Mouse (Mus musculus) erythroblast, adult 5-6 weeks (primary cell): Measurements from ENCODE around the gene Syvn1. TPM values are rescaled to one million over a fixed set of nuclear protein-coding genes. Genes with fewer than 3 reads are reported as not detected.

ENCODE experiments used
- ATAC-seq: replicated peaks from 2 replicates; pipeline ENCODE4 v1.8.0; 2016; ENCODE audit warnings: moderate number of reproducible peaks, mild to moderate bottlenecking, moderate TSS enrichment, inconsistent platforms; ENCODE audit not compliant: poor library complexity, low FRiP score, severe bottlenecking
- total RNA-seq, 2 experiments: library from RNA; stranded (forward) in 1 of 2; stranded (reverse) in 1 of 2; fragments of 150-400 nt in 1 of 2; fragments of 200-764, 138-1000 nt in 1 of 2; gene quantifications; 2 replicates each; pipeline versions ENCODE4 v1.2.3 to v1.2.4; 2015 to 2017; ENCODE audit warnings: low replicate concordance in 2 of 2

Syvn1 gene
- total RNA-seq, 2 experiments from 2014 or later: 9.9 to 43.0 TPM

DNA sequence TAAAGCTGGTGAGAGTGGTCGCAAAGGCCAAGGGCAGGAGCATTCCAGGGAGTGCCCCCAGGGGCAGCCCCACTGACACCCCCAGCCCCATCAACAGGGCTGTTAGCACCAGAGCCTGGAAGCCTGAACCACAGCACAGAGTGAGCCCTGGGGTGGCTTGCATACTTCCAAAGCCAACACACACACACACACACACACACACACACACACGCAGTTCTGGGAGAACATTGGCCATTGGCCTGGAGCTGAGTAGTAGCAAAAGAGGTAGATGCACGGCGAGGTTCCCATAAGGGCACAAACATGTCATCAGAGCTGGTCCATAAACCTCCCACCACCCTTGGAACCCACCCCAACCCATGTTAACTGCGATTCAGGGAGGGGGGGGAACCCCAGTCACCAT lies 20.2 kb downstream of the Syvn1 start:
- ATAC-seq: no peak

GRCm38 (mm10) chr19:6067011-6067723 lies 20.8 kb downstream of the Syvn1 start:
- peak; percentile 66 for ATAC-seq

- peak; percentile 91 for ATAC-seq
Measured at GRCm38 (mm10) chr19:6067724-6068415, 21.5 kb downstream of the Syvn1 start, which contains the start of gene Tm7sf2. Gene Tm7sf2 (minus strand): TSS chr19:6068373.

- ATAC-seq: no peak
Measured at GRCm38 (mm10) chr19:6068951-6069350, 22.6 kb downstream of the Syvn1 start.

DNA sequence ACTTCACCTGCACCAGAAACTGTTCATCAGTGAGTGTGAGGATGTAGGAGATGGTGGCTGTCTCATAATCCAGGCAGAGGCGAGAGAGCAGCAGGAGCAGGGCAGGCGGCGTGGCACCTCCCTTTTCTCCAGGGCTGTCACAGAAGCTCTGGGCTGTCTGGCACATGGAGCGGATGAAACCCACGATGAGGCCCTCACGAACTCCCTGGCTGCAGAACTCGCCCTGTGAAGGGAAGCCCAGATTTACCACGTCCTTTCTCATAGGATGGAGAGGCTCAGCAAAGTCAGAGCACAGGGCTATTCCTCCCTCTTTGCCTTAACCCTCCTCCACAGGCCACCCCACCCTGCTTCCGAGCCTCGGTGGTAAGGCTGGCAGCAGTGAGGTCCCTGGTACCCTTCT lies 23.5 kb downstream of the Syvn1 start:
- no peak for ATAC-seq

DNA sequence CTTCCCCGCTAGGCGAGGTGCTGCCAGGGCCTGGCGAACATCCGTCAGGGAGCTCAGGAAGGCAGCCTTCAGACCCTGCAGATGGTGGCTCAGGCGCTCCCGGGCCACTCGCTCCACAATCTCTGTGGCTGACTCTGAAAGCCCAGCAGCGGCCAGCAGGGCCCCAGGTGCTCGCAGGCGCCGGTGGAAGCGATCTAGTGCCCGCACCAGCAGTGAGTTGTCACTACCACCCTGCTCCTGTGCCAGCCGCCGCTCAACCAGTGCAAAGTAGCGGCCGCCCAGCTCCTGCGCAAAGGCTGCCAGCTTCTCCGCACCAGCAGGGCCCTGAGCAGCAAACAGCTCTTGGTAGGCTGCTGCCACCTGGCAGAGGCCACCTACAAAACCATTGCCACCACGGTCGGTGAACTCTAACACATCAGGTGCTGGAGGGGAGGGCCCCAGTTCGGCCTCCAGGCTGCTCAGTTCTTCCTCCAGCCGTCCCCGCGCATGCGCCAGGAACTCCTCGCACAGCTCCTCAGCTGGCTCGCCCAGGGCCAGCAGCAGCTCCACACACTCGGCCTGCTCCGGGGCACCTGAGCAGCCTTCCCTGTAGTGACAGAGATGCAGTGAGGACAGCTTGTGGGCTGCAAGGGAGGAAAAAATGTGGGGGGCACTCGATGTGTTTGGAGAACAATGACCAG lies 24.3 kb downstream of the Syvn1 start:
- no peak for ATAC-seq

GRCm38 (mm10) chr19:6071261-6071660 lies 24.9 kb downstream of the Syvn1 start:
- no peak for ATAC-seq

- no peak for ATAC-seq
Measured at GRCm38 (mm10) chr19:6073889-6074288, 27.5 kb downstream of the Syvn1 start.

DNA sequence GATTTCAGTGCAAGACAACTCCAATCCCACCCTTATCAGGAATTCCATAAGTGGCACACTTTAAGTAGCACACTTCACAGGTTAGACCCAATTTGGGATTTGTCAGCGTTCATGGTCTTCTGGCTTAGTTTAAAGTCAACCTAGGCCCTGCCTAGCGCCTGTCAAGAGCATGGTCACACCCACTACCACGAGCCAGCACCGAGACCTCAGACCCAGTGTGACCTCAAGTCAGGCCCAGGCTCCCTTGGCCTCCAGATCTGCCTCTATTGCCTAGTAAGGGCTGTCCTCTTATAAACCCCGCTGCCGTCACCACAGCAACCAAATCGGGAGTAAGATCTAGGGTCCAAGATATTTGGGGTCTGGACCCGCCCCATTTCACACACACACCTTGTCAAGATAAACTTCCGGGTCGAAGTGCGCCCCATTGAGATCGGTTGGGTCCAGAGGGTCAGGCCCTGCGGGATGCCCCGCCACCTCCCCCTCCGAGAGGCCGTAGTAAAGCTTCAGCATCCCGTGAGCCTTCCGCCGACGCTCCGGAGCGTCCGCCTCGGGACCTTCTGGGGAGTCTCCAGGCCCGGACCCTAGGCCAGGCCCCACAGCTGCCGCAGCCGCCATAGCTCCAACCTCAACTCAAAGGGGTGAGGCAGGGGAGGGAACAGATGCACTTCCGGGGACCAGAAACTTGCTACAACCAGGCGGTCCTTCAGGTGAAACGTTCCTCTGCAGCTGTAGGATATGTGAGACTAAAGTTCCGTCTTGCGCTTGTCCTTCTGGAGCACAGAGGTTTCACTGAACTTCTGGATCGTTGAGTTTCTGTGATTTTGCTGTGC lies 30.4 kb downstream of the Syvn1 start, which contains the start of gene Vps51:
Gene Vps51 (minus strand): TSS at position 668 of the 830 bp plus-strand sequence.
- ATAC-seq: peak; percentile 92

DNA sequence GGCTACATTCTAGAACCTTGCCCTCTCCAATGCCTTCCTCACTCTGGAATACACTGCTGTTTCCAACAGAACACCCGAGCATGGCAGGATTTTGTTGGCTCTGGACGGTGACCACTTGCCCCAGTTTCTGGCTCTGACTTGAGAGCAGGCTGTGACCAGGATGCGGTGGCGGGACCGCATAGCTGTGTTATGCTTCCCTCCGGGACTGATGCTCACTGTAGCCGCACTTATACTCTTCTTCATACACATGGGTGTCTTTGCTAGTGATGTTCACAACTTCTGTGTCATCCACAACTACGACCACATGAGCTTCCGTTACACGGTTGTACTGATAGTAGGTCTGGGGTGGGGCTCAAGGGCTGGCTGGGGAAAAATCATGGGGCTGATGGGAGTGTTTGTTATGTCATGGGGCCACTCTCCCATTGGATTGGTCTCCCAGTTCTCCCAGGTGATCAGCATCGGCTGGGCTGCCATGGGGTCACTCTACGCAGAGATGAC lies 33.7 kb downstream of the Syvn1 start, which contains the start of gene Tmem262:
Gene Tmem262 (plus strand): TSS at position 51 of the 498 bp plus-strand sequence.
- ATAC-seq: no peak

- ATAC-seq: no peak
Measured at GRCm38 (mm10) chr19:6082156-6082555, 35.8 kb downstream of the Syvn1 start, which contains the start of gene Gm28374. Gene Gm28374 (minus strand): TSS chr19:6082256.

- peak; percentile 88 for ATAC-seq
Measured at GRCm38 (mm10) chr19:6084478-6085248, 38.3 kb downstream of the Syvn1 start, which contains the start of the genes Zfpl1 and Cdca5. Gene Zfpl1 (minus strand): TSS chr19:6084956. Gene Cdca5 (plus strand): TSS chr19:6084983.

GRCm38 (mm10) chr19:6085417-6085879 lies 39.1 kb downstream of the Syvn1 start:
- peak; percentile 83 for ATAC-seq

DNA sequence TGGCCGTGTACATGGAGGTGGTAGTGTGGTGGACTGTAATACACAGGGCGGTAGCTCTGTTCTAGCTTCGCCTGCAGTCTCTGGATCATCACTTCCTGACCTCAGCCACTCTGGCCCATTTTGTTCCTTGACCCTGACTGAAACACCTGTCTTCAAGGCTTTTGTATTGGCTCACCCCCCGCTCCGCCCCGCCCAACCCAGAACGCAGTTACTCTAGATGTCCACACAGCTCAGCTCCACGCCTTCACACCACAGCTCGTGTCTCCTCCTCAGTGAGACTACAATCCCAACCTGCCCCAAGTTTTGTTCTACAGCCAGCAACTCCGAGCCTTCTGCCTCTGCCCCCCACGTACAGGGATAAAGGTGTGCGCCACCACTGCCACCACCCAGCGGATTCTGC lies 42.5 kb downstream of the Syvn1 start:
- no peak for ATAC-seq

DNA sequence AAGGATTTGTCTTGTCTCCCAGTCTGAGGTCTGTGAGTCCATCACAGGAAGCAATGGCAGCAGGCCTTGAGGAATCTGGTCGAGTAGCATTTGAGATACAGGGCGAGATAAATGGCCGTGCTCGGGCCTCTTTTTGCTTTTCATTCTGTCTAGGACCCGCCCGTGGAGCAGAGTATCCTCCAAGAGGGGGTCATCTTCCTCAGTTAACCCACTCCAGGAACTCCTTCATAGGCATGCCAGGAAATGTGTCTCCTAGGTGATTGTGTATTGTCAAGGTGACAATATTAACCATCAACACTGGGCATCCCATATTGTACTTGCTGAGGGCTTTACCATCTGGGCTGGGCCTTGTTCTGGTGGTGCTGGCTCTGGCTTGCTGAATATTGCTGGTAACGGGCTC lies 47.7 kb downstream of the Syvn1 start, which contains the start of gene AC131692.1:
Gene AC131692.1 (plus strand): TSS at position 301 of the 400 bp plus-strand sequence.
- ATAC-seq: no peak

GRCm38 (mm10) chr19:6097847-6098246 lies 51.5 kb downstream of the Syvn1 start:
- no peak for ATAC-seq

DNA sequence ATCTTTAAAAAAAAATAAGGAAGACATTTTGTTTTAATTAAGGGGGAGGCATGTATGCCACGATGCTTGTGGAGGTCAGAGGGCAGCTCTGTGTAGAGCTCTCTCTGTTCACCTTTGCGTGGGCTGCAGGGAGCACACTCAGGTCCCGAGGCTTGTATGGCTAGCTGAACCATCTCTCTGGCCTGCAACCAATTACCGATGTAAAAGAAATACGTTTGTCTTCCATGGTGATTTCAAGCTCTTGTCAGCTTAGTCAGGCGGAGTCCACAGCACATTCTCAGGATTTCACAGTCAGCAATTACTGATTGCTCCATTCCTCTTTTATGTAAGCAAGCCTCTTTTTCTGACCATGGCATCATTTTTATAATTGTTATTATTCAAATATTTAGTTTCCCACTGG lies 54.8 kb downstream of the Syvn1 start:
- no peak for ATAC-seq

DNA sequence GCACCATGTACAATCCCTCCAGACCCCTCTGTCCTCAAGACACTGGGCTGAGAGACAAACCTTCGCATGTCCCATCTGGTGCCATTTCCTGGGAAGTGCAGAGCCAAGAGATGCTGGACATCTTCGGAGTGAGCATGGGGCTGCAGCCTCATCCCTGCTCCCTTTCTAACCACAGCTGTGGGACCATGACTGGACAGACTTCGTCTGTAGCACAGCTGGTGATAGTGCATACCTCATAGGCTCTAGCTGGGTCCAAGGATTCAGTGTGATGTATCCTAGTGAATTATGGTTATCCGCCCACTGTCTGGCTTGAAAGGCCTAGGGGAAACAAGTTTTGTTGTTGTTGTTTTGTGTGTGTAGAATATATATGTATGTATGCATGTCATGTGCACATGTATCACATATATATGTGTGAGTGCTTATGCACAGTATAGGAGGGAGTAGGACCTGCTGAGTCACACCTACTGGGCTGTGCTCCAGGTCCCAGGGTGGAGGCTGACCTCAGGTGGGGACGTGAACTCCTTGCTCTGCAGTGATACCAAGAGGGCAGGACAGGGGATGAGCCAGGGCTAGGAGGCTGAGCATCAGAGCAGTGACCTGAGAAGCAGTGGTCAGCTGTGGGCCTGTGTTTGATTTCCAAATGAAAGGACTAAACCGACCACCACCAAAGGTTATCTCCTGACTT lies 55.9 kb downstream of the Syvn1 start:
- ATAC-seq: peak; percentile 93
